Mouse (Mus musculus) cerebellum, adult 2 months (tissue): ENCODE results near the gene Ndufv1.

Source experiments
- CTCF ChIP-seq: fragments of 200-500 bp; IDR thresholded peaks from 2 replicates; pipeline ENCODE4 v1.5.1; 2011; ENCODE audit warnings: low read depth, mild to moderate bottlenecking, control low read depth, low read length, moderate library complexity, borderline replicate concordance; ENCODE audit not compliant: insufficient read depth
- POLR2A ChIP-seq: fragments of 200-500 bp; IDR thresholded peaks from 2 replicates; pipeline ENCODE4 v1.6.1; 2011; ENCODE audit warnings: low read length, control low read depth, borderline replicate concordance; ENCODE audit not compliant: insufficient read depth

- no peak for TF ChIP-seq POLR2A
- TF ChIP-seq CTCF, result no peak
Measured at GRCm38 (mm10) chr19:4042124-4042523, 29.5 kb upstream of the Ndufv1 start.
